Mouse (Mus musculus): Measurements from ENCODE around the gene Rgs3. TPM values are rescaled to one million over a fixed set of nuclear protein-coding genes. Genes with fewer than 3 reads are reported as not detected.

Rgs3 gene
- polyA plus RNA-seq, 1 experiment from 2014 or later, result 59.4 TPM

- H3K9me3 ChIP-seq, result no peaks in the 10 kb centered on the region
- H3K36me3 ChIP-seq, result no peaks in the 10 kb centered on the region
- H3K27me3 ChIP-seq, result no peaks in the 10 kb centered on the region
- no peak for ATAC-seq (ENCODE audit: insufficient number of reproducible peaks, low FRiP score, low TSS enrichment, low read depth)
- peaks cover 54% of the 10 kb centered on the region for H3K4me1 ChIP-seq
- H3K9ac ChIP-seq, result no peak overlapping the region
- WGBS, result 88% methylated on average over 5 of the region's 5 CpGs
- H3K4me2 ChIP-seq, result no peak overlapping the region
- no peak overlapping the region for H3K4me3 ChIP-seq
- no peak overlapping the region for H3K27ac ChIP-seq
Measured at GRCm38 (mm10) chr4:62726282-62726937, 166.8 kb downstream of the Rgs3 start.

- Histone ChIP-seq H3K27me3 (no peaks in the 10 kb centered on the region), H3K27ac (peak overlapping the region; percentile 84), H3K9ac (no peak overlapping the region), H3K36me3 (no peaks in the 10 kb centered on the region), H3K4me1 (peaks cover 58% of the 10 kb centered on the region), H3K4me2 (no peak overlapping the region), H3K4me3 (no peak overlapping the region), H3K9me3 (no peaks in the 10 kb centered on the region)
- 0 out of 2 replicates have a peak, but pooled peaks have one; percentile 53 for ATAC-seq (ENCODE audit: insufficient number of reproducible peaks, low FRiP score, low TSS enrichment, low read depth)
- WGBS, result 45% methylated on average over 20 of the region's 20 CpGs
Measured at GRCm38 (mm10) chr4:62727541-62728303, 168.1 kb downstream of the Rgs3 start.

- H3K36me3 ChIP-seq, result no peaks in the 10 kb centered on the region
- H3K4me1 ChIP-seq, result peaks cover 65% of the 10 kb centered on the region
- H3K27ac ChIP-seq, result peak overlapping the region; percentile 84
- H3K9me3 ChIP-seq, result no peaks in the 10 kb centered on the region
- no peaks in the 10 kb centered on the region for H3K27me3 ChIP-seq
- WGBS, result 76% methylated on average over 6 of the region's 6 CpGs
- no peak overlapping the region for H3K4me2 ChIP-seq
- no peak overlapping the region for H3K4me3 ChIP-seq
- no peak overlapping the region for H3K9ac ChIP-seq
- no peak for ATAC-seq (ENCODE audit: insufficient number of reproducible peaks, low FRiP score, low TSS enrichment, low read depth)
Measured at GRCm38 (mm10) chr4:62728471-62728870, 168.8 kb downstream of the Rgs3 start.

GRCm38 (mm10) chr4:62729191-62729590, 169.5 kb downstream of the Rgs3 start:
- H3K36me3 ChIP-seq, result no peaks in the 10 kb centered on the region
- no peak overlapping the region for H3K9ac ChIP-seq
- peaks cover 72% of the 10 kb centered on the region for H3K4me1 ChIP-seq
- H3K4me3 ChIP-seq, result no peak overlapping the region
- H3K4me2 ChIP-seq, result no peak overlapping the region
- ATAC-seq (ENCODE audit: insufficient number of reproducible peaks, low FRiP score, low TSS enrichment, low read depth), result no peak
- no peaks in the 10 kb centered on the region for H3K9me3 ChIP-seq
- H3K27me3 ChIP-seq, result no peaks in the 10 kb centered on the region
- 69% methylated on average over 4 of the region's 4 CpGs for WGBS
- H3K27ac ChIP-seq, result peak overlapping the region; percentile 94; the same call in 1 of the 2 replicates

GRCm38 (mm10) chr4:62729941-62730340, 170.3 kb downstream of the Rgs3 start:
- no peak for ATAC-seq (ENCODE audit: insufficient number of reproducible peaks, low FRiP score, low TSS enrichment, low read depth)
- Histone ChIP-seq H3K9ac (no peak overlapping the region), H3K27me3 (no peaks in the 10 kb centered on the region), H3K27ac (peak overlapping the region; percentile 94; the same call in 1 of the 2 replicates), H3K9me3 (no peaks in the 10 kb centered on the region), H3K36me3 (no peaks in the 10 kb centered on the region), H3K4me3 (no peak overlapping the region), H3K4me1 (peaks cover 79% of the 10 kb centered on the region), H3K4me2 (no peak overlapping the region)
- WGBS, result 70% methylated on average over 5 of the region's 5 CpGs

GRCm38 (mm10) chr4:62730861-62731260, 171.2 kb downstream of the Rgs3 start:
- no peaks in the 10 kb centered on the region for H3K9me3 ChIP-seq
- H3K9ac ChIP-seq, result no peak overlapping the region
- peaks cover 89% of the 10 kb centered on the region for H3K4me1 ChIP-seq
- H3K36me3 ChIP-seq, result no peaks in the 10 kb centered on the region
- peak overlapping the region; percentile 94 for H3K27ac ChIP-seq
- WGBS, result 79% methylated on average over 3 of the region's 3 CpGs
- no peaks in the 10 kb centered on the region for H3K27me3 ChIP-seq
- no peak overlapping the region for H3K4me2 ChIP-seq
- no peak for ATAC-seq (ENCODE audit: insufficient number of reproducible peaks, low FRiP score, low TSS enrichment, low read depth)
- no peak overlapping the region for H3K4me3 ChIP-seq

GRCm38 (mm10) chr4:62731531-62732063, 171.9 kb downstream of the Rgs3 start:
- 0 out of 2 replicates have a peak, but pooled peaks have one; percentile 23 for ATAC-seq (ENCODE audit: insufficient number of reproducible peaks, low FRiP score, low TSS enrichment, low read depth)
- peak overlapping the region; percentile 94 for H3K27ac ChIP-seq
- no peaks in the 10 kb centered on the region for H3K36me3 ChIP-seq
- WGBS, result 48% methylated on average over 6 of the region's 6 CpGs
- no peaks in the 10 kb centered on the region for H3K27me3 ChIP-seq
- H3K9ac ChIP-seq, result no peak overlapping the region
- H3K4me2 ChIP-seq, result no peak overlapping the region
- H3K4me1 ChIP-seq, result peaks cover 96% of the 10 kb centered on the region
- no peaks in the 10 kb centered on the region for H3K9me3 ChIP-seq
- H3K4me3 ChIP-seq, result no peak overlapping the region

GRCm38 (mm10) chr4:62732096-62732495, 172.4 kb downstream of the Rgs3 start:
- 0 out of 2 replicates have a peak, but pooled peaks have one; percentile 16 for ATAC-seq (ENCODE audit: insufficient number of reproducible peaks, low FRiP score, low TSS enrichment, low read depth)
- Histone ChIP-seq H3K4me3 (no peak overlapping the region), H3K27me3 (no peaks in the 10 kb centered on the region), H3K9ac (no peak overlapping the region), H3K4me1 (peaks cover 98% of the 10 kb centered on the region), H3K27ac (peak overlapping the region; percentile 94), H3K36me3 (no peaks in the 10 kb centered on the region), H3K4me2 (no peak overlapping the region), H3K9me3 (no peaks in the 10 kb centered on the region)
- 50% methylated on average over 7 of the region's 7 CpGs for WGBS

GRCm38 (mm10) chr4:62732840-62733239, 173.2 kb downstream of the Rgs3 start:
- H3K9me3 ChIP-seq, result no peaks in the 10 kb centered on the region
- no peak overlapping the region for H3K4me3 ChIP-seq
- peak overlapping the region; percentile 94 for H3K27ac ChIP-seq
- peak; percentile 75 for ATAC-seq (ENCODE audit: insufficient number of reproducible peaks, low FRiP score, low TSS enrichment, low read depth)
- H3K9ac ChIP-seq, result no peak overlapping the region
- whole genome bisulfite sequencing, result 3% methylated on average over 2 of the region's 2 CpGs
- no peaks in the 10 kb centered on the region for H3K36me3 ChIP-seq
- H3K27me3 ChIP-seq, result no peaks in the 10 kb centered on the region
- 0 out of 2 replicates have a peak overlapping the region, but pooled peaks have one; percentile 5 for H3K4me2 ChIP-seq
- H3K4me1 ChIP-seq, result peaks cover 94% of the 10 kb centered on the region

GRCm38 (mm10) chr4:62733938-62734337, 174.3 kb downstream of the Rgs3 start:
- Histone ChIP-seq H3K9me3 (no peaks in the 10 kb centered on the region), H3K27me3 (no peaks in the 10 kb centered on the region), H3K9ac (no peak overlapping the region), H3K4me1 (peaks cover 90% of the 10 kb centered on the region), H3K4me3 (no peak overlapping the region), H3K27ac (peak overlapping the region; percentile 94), H3K4me2 (no peak overlapping the region), H3K36me3 (no peaks in the 10 kb centered on the region)
- ATAC-seq (ENCODE audit: insufficient number of reproducible peaks, low FRiP score, low TSS enrichment, low read depth), result no peak
- WGBS, result 63% methylated on average over 3 of the region's 4 CpGs

- H3K4me3 ChIP-seq, result no peak overlapping the region
- no peaks in the 10 kb centered on the region for H3K36me3 ChIP-seq
- H3K27ac ChIP-seq, result peak overlapping the region; percentile 22; the same call in 1 of the 2 replicates
- H3K9me3 ChIP-seq, result no peaks in the 10 kb centered on the region
- no peak overlapping the region for H3K4me2 ChIP-seq
- no peaks in the 10 kb centered on the region for H3K27me3 ChIP-seq
- H3K9ac ChIP-seq, result no peak overlapping the region
- no peak for ATAC-seq (ENCODE audit: insufficient number of reproducible peaks, low FRiP score, low TSS enrichment, low read depth)
- H3K4me1 ChIP-seq, result peaks cover 77% of the 10 kb centered on the region
- 58% methylated on average over 8 of the region's 8 CpGs for WGBS
Measured at GRCm38 (mm10) chr4:62735291-62735690, 175.6 kb downstream of the Rgs3 start.

GRCm38 (mm10) chr4:62735878-62736277, 176.2 kb downstream of the Rgs3 start:
- Histone ChIP-seq H3K4me1 (peaks cover 72% of the 10 kb centered on the region), H3K9me3 (no peaks in the 10 kb centered on the region), H3K27ac (peak overlapping the region; percentile 80), H3K27me3 (no peaks in the 10 kb centered on the region), H3K4me2 (0 out of 2 replicates have a peak overlapping the region, but pooled peaks have one; percentile 8), H3K9ac (no peak overlapping the region), H3K36me3 (no peaks in the 10 kb centered on the region), H3K4me3 (no peak overlapping the region)
- ATAC-seq (ENCODE audit: insufficient number of reproducible peaks, low FRiP score, low TSS enrichment, low read depth), result no peak
- 37% methylated on average over 9 of the region's 9 CpGs for WGBS

Measured in limb, embryonic 15.5 days (tissue).